Mouse (Mus musculus): ENCODE data around the gene Tmem251.

DNA sequence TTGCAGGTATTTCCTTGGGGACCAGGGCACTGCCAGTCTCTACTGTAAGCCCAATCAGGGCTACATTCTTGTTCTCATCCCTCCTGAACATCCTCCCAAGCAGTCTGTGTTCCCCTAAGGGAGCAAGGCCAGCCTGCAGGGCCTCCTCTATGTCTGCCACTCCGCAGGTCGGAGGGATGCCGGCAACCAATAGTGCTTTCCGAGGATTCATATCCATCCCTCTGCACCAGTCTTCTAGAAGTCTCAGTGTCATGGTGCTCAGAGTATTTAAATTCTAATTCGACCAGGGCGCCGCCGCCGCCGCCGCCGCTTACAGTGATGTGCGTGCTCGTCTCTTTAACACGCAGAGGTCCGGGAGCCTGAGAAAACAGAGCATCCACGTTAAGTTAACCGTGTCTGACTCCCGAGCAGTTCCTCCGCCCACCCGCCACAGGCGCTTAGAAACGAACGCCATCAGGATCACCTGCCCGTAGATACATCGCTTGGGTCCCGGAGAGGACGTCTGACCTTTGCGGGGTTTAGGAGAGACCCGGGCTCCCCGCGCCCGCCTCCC is 450 bp upstream of the Tmem251 start:
- TF ChIP-seq CTCF (IDR thresholded peaks at IDR 0.05; ENCODE audit: low read depth) (no peak), EP300 (optimal IDR thresholded peaks at IDR 0.05) (no peak)
